Mouse (Mus musculus): ENCODE results near the gene Gm8247.
"Not testable (repeated sequence)": the region's sequence is repeated elsewhere in the genome, so short reads cannot be mapped to it uniquely, and the experiment has no call there.

Gene Gm8247

GRCm38 (mm10) chr14:44582853-44583252 lies at the start of gene Gm8247:
Gene Gm8247 (plus strand): TSS chr14:44583153.
- in situ Hi-C loops (cut with MboI; ENCODE audit: low pct_unique_long_range_greater_than_20kb in 1 of 2, low sequenced_read_pairs in 2 of 2, unreplicated experiment in 1 of 2) = not testable (repeated sequence)

- in situ Hi-C loops (cut with MboI; ENCODE audit: low pct_unique_long_range_greater_than_20kb in 1 of 2, low sequenced_read_pairs in 2 of 2, unreplicated experiment in 1 of 2) = not testable (repeated sequence)
These were observed 35.0 kb upstream of the Gm8247 start for GRCm38 (mm10) chr14:44547961-44548360.

- in situ Hi-C loops (cut with MboI; ENCODE audit: low pct_unique_long_range_greater_than_20kb in 1 of 2, low sequenced_read_pairs in 2 of 2, unreplicated experiment in 1 of 2) = not testable (repeated sequence)
These were observed 8.8 kb downstream of the Gm8247 start for GRCm38 (mm10) chr14:44591765-44592164.

- in situ Hi-C loops (cut with MboI; ENCODE audit: low pct_unique_long_range_greater_than_20kb in 1 of 2, low sequenced_read_pairs in 2 of 2, unreplicated experiment in 1 of 2) = not testable (repeated sequence)
These were observed 44.8 kb downstream of the Gm8247 start, which contains the start of gene Gm5624 for GRCm38 (mm10) chr14:44627737-44628136. Gene Gm5624 (minus strand): TSS chr14:44627938.
